Mouse (Mus musculus): ENCODE measurements at regions not wholly inside any gene's neighbourhood (a gene's known extent, or its start where the extent isn't known, plus 50 kb on each side); places are given as distances from the start of the nearest gene placed in this dataset.

DNA sequence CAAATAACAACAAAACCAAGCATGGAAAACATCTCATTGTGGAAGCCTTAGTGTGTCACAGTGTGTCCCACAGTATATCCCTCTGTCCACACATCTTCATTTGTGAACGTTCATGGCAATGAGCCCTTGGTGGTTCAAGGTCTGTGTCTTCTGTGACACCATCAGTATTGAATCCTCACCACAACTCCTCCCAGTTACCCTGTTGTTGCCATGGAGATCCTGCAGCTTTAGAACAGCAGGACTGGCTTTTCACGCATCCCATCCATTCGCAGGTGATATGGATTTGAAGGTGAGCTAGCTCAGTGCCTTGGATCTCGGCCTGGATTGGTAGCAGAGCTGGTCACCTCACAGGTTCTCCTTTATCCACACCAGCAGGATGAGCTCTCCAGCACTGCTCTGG is 390.2 kb downstream of the Fat4 start:
- Histone ChIP-seq H3K36me3 (ENCODE audit: control insufficient read depth, insufficient read depth, low read length, poor library complexity, severe bottlenecking) (no peaks in the 10 kb centered on the region), H3K9me3 (replicated peaks; ENCODE audit: control insufficient read depth, insufficient read depth, low read length, poor library complexity, severe bottlenecking) (no peaks in the 10 kb centered on the region)
- TF ChIP-seq EP300 (IDR thresholded peaks at IDR 0.05; ENCODE audit: insufficient read depth, low read depth, low read length), result no peak
- TF ChIP-seq CTCF (IDR thresholded peaks at IDR 0.05; ENCODE audit: low read depth, low read length), result no peak
- no peak for TF ChIP-seq POLR2A (IDR thresholded peaks at IDR 0.05; ENCODE audit: insufficient read depth, low read length)

DNA sequence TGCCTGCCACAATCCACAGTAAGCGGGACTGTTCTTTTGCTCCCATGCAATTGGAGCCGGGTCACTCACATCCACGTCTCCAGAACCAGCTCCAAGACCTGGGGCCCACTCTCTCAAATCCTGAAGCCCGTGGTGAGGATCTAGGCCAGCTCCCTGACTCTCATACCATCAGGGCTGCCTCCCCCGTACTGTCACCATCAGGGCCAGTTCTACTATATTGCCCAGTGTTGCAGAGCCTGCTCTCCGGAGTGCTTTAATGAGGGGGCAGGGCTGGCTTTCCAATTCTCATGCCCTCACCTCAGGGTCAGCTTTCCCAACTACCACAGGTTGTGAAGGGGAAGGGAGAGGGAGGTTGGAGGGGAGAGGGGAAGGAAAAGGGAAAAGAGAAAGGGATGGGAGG is 390.6 kb downstream of the Fat4 start:
- no peaks in the 10 kb centered on the region for H3K27me3 ChIP-seq (ENCODE audit: control insufficient read depth, insufficient read depth, low read length, poor library complexity, severe bottlenecking)
- no peaks in the 10 kb centered on the region for H3K9me3 ChIP-seq (replicated peaks; ENCODE audit: control insufficient read depth, insufficient read depth, low read length, poor library complexity, severe bottlenecking)
- TF ChIP-seq POLR2A (IDR thresholded peaks at IDR 0.05; ENCODE audit: insufficient read depth, low read length), result no peak
- TF ChIP-seq EP300 (IDR thresholded peaks at IDR 0.05; ENCODE audit: insufficient read depth, low read depth, low read length), result no peak
- no peak for TF ChIP-seq CTCF (IDR thresholded peaks at IDR 0.05; ENCODE audit: low read depth, low read length)
- no peak overlapping the region for H3K9ac ChIP-seq (ENCODE audit: low read depth, poor library complexity, severe bottlenecking)
- H3K4me1 ChIP-seq (ENCODE audit: control insufficient read depth, insufficient read depth, low read length), result no peaks in the 10 kb centered on the region
- no peak overlapping the region for H3K4me3 ChIP-seq (ENCODE audit: low read depth, low read length)
- no peak overlapping the region for H3K27ac ChIP-seq (ENCODE audit: insufficient read depth, low read length)
- no peaks in the 10 kb centered on the region for H3K36me3 ChIP-seq (ENCODE audit: control insufficient read depth, insufficient read depth, low read length, poor library complexity, severe bottlenecking)

More for the DNA sequence above, 390.2 kb downstream of the Fat4 start:
- H3K27me3 ChIP-seq (ENCODE audit: control insufficient read depth, insufficient read depth, low read length, poor library complexity, severe bottlenecking), result no peaks in the 10 kb centered on the region
- no peak overlapping the region for H3K9ac ChIP-seq (ENCODE audit: low read depth, poor library complexity, severe bottlenecking)
- no peak overlapping the region for H3K27ac ChIP-seq (ENCODE audit: insufficient read depth, low read length)
- H3K4me3 ChIP-seq (ENCODE audit: low read depth, low read length), result no peak overlapping the region
- no peaks in the 10 kb centered on the region for H3K4me1 ChIP-seq (ENCODE audit: control insufficient read depth, insufficient read depth, low read length)

DNA sequence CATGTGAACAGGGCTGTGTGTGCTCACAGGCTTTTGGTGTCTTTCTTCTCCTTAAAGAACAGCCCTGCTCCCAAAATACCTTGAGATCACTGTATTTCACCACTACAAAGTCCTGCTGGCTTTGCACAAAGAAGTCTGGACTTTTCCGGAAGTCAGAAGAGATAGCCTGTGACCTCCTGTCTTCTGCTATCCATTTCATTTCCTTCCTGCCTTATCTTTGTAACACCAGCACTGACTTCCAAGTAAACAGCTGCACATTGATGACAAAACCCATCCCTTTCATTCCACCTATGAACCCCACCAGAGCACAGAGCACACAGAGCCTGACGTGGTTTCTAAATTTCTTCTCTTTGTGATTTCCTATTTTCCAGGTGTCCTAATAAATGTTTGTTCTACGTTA is 408.5 kb downstream of the Fat4 start:
- Histone ChIP-seq H3K4me1 (ENCODE audit: control insufficient read depth, insufficient read depth, low read length) (no peaks in the 10 kb centered on the region), H3K4me3 (ENCODE audit: low read depth, low read length) (no peak overlapping the region), H3K27ac (ENCODE audit: insufficient read depth, low read length) (no peak overlapping the region), H3K9ac (ENCODE audit: low read depth, poor library complexity, severe bottlenecking) (no peak overlapping the region), H3K9me3 (replicated peaks; ENCODE audit: control insufficient read depth, insufficient read depth, low read length, poor library complexity, severe bottlenecking) (no peaks in the 10 kb centered on the region), H3K36me3 (ENCODE audit: control insufficient read depth, insufficient read depth, low read length, poor library complexity, severe bottlenecking) (no peaks in the 10 kb centered on the region), H3K27me3 (ENCODE audit: control insufficient read depth, insufficient read depth, low read length, poor library complexity, severe bottlenecking) (no peaks in the 10 kb centered on the region)
- no peak for TF ChIP-seq CTCF (IDR thresholded peaks at IDR 0.05; ENCODE audit: low read depth, low read length)
- TF ChIP-seq EP300 (IDR thresholded peaks at IDR 0.05; ENCODE audit: insufficient read depth, low read depth, low read length), result no peak
- no peak for TF ChIP-seq POLR2A (IDR thresholded peaks at IDR 0.05; ENCODE audit: insufficient read depth, low read length)

- Histone ChIP-seq H3K4me1 (ENCODE audit: control insufficient read depth, insufficient read depth, low read length) (no peaks in the 10 kb centered on the region), H3K27ac (ENCODE audit: insufficient read depth, low read length) (no peak overlapping the region), H3K36me3 (ENCODE audit: control insufficient read depth, insufficient read depth, low read length, poor library complexity, severe bottlenecking) (no peaks in the 10 kb centered on the region), H3K9me3 (replicated peaks; ENCODE audit: control insufficient read depth, insufficient read depth, low read length, poor library complexity, severe bottlenecking) (no peaks in the 10 kb centered on the region), H3K27me3 (ENCODE audit: control insufficient read depth, insufficient read depth, low read length, poor library complexity, severe bottlenecking) (no peaks in the 10 kb centered on the region), H3K9ac (ENCODE audit: low read depth, poor library complexity, severe bottlenecking) (no peak overlapping the region), H3K4me3 (ENCODE audit: low read depth, low read length) (no peak overlapping the region)
- TF ChIP-seq POLR2A (IDR thresholded peaks at IDR 0.05; ENCODE audit: insufficient read depth, low read length) (no peak), CTCF (IDR thresholded peaks at IDR 0.05; ENCODE audit: low read depth, low read length) (no peak), EP300 (IDR thresholded peaks at IDR 0.05; ENCODE audit: insufficient read depth, low read depth, low read length) (no peak)
Measured at GRCm38 (mm10) chr3:39296257-39296656, 409.5 kb downstream of the Fat4 start.

DNA sequence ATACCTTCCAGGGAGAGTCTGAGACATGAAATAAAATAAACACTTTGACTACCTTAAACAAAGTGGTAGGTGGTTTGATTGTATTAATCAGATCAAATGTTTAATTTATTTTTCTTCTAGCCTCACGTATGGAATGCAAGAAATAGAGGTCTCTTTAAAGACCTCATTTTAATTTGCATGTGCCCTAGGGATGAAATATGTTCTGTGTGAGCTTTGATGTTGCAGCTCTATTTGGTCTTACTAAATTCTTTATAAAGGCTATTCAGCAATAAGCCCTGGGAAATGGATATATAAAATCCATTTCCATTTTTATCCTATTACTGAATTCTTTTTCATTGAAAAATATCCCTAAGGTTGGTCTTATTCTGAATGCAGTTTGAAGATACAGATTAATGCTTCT is 422.7 kb downstream of the Fat4 start:
- Histone ChIP-seq H3K4me3 (ENCODE audit: low read depth, low read length) (no peak overlapping the region), H3K36me3 (ENCODE audit: control insufficient read depth, insufficient read depth, low read length, poor library complexity, severe bottlenecking) (no peaks in the 10 kb centered on the region), H3K9me3 (replicated peaks; ENCODE audit: control insufficient read depth, insufficient read depth, low read length, poor library complexity, severe bottlenecking) (no peaks in the 10 kb centered on the region), H3K27ac (ENCODE audit: insufficient read depth, low read length) (no peak overlapping the region), H3K4me1 (ENCODE audit: control insufficient read depth, insufficient read depth, low read length) (no peaks in the 10 kb centered on the region), H3K27me3 (ENCODE audit: control insufficient read depth, insufficient read depth, low read length, poor library complexity, severe bottlenecking) (no peaks in the 10 kb centered on the region), H3K9ac (ENCODE audit: low read depth, poor library complexity, severe bottlenecking) (no peak overlapping the region)
- no peak for TF ChIP-seq POLR2A (IDR thresholded peaks at IDR 0.05; ENCODE audit: insufficient read depth, low read length)
- TF ChIP-seq CTCF (IDR thresholded peaks at IDR 0.05; ENCODE audit: low read depth, low read length), result no peak
- no peak for TF ChIP-seq EP300 (IDR thresholded peaks at IDR 0.05; ENCODE audit: insufficient read depth, low read depth, low read length)

GRCm38 (mm10) chr3:39313563-39313962 is 426.8 kb downstream of the Fat4 start:
- Histone ChIP-seq H3K9me3 (replicated peaks; ENCODE audit: control insufficient read depth, insufficient read depth, low read length, poor library complexity, severe bottlenecking) (no peaks in the 10 kb centered on the region), H3K27me3 (ENCODE audit: control insufficient read depth, insufficient read depth, low read length, poor library complexity, severe bottlenecking) (no peaks in the 10 kb centered on the region)

More at GRCm38 (mm10) chr3:39313563-39313962, 426.8 kb downstream of the Fat4 start:
- no peak overlapping the region for H3K4me3 ChIP-seq (ENCODE audit: low read depth, low read length)
- no peak overlapping the region for H3K9ac ChIP-seq (ENCODE audit: low read depth, poor library complexity, severe bottlenecking)
- H3K36me3 ChIP-seq (ENCODE audit: control insufficient read depth, insufficient read depth, low read length, poor library complexity, severe bottlenecking), result no peaks in the 10 kb centered on the region
- no peak for TF ChIP-seq POLR2A (IDR thresholded peaks at IDR 0.05; ENCODE audit: insufficient read depth, low read length)
- no peak for TF ChIP-seq CTCF (IDR thresholded peaks at IDR 0.05; ENCODE audit: low read depth, low read length)
- TF ChIP-seq EP300 (IDR thresholded peaks at IDR 0.05; ENCODE audit: insufficient read depth, low read depth, low read length), result no peak
- H3K4me1 ChIP-seq (ENCODE audit: control insufficient read depth, insufficient read depth, low read length), result no peaks in the 10 kb centered on the region
- no peak overlapping the region for H3K27ac ChIP-seq (ENCODE audit: insufficient read depth, low read length)
